Mouse (Mus musculus) lung, postnatal 0 days (tissue): ENCODE results near the gene Ppp1r35.

Experiments used
- CTCF ChIP-seq: IDR thresholded peaks from 2 replicates; pipeline ENCODE4 v1.5.1; 2016; ENCODE audit warnings: antibody characterized with exemption, mild to moderate bottlenecking
- EP300 ChIP-seq: IDR thresholded peaks from 2 replicates; pipeline ENCODE4 v1.6.1; 2016; ENCODE audit warnings: antibody characterized with exemption, mild to moderate bottlenecking, control low read depth

- TF ChIP-seq CTCF (no peak), EP300 (no peak)
These were observed 10.4 kb downstream of the Ppp1r35 start for GRCm38 (mm10) chr5:137788946-137789531.
